Mouse (Mus musculus) embryo, embryonic 11 days (tissue): ENCODE measurements at regions not wholly inside any gene's neighbourhood (a gene's known extent, or its start where the extent isn't known, plus 50 kb on each side); places are given as distances from the start of the nearest gene placed in this dataset.
A peak's percentile ranks its signal among the peaks of the same experiment; 100 is the strongest.

Experiments
- DNase-seq: peaks from one replicate; pipeline ENCODE4 v3.0.0-alpha.2; 2015

GRCm38 (mm10) chrX:105346420-105346819 lies 153.2 kb upstream of the Cypt2 start:
- no peak for DNase-seq

GRCm38 (mm10) chrX:105366284-105366683 lies 133.3 kb upstream of the Cypt2 start:
- DNase-seq: no peak

GRCm38 (mm10) chrX:105367979-105368378 lies 131.6 kb upstream of the Cypt2 start:
- DNase-seq: no peak

GRCm38 (mm10) chrX:105390506-105390905 lies 109.1 kb upstream of the Cypt2 start:
- DNase-seq: no peak

GRCm38 (mm10) chrX:105391029-105391428 lies 108.5 kb upstream of the Cypt2 start:
- DNase-seq: no peak

- peak; percentile 86 for DNase-seq
Observed at GRCm38 (mm10) chrX:105391680-105392462, 107.7 kb upstream of the Cypt2 start.

- peak; percentile 20 for DNase-seq
Observed at GRCm38 (mm10) chrX:105393259-105393658, 106.3 kb upstream of the Cypt2 start.

- no peak for DNase-seq
Observed at GRCm38 (mm10) chrX:105413351-105413750, 86.2 kb upstream of the Cypt2 start.

- no peak for DNase-seq
Observed at GRCm38 (mm10) chrX:105420976-105421375, 78.6 kb upstream of the Cypt2 start.
